Mouse (Mus musculus) lung, postnatal 14 days (tissue): ENCODE measurements at regions not wholly inside any gene's neighbourhood (a gene's known extent, or its start where the extent isn't known, plus 50 kb on each side); places are given as distances from the start of the nearest gene placed in this dataset.

Source experiments
- DNase-seq: peaks from one replicate; pipeline ENCODE4 v3.0.0; 2021

DNA sequence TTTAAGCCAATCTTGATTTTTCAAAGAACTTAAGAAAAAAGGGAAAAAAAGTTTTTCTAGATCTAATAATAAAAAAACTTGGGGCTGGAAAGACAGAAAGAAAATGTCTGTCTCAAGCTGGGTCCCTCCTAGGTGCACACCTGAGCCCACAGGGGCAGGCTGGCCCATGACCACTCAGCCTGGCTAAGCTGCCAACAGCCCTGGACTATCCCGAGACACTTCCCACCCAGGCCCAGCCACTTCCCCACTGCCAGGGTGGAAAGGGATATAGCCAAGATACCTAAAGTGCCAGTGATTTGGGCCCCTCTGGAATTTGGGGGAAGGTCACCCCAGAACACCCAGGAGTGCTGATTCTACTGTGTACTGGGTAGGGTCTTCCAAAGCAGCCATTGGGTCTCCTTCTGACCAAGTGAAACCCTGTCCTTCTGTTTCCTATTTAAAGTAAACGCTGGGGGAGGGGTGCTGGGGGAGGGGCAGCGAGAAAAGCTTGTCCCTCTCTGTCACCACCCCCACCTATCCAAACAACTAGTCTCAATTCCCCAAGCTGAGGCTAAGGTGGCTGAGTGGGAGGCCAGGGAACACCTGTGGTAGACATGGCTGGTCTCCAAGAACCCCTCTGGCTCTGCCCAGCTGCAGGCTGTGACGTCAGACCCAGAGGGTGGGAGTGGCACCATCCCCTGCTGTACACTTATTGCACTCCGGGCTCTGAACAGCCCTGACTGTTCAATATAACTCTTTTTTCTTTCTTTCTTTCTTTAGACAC, 62.6 kb downstream of the Mcfd2 start:
- DNase-seq: no peak

DNA sequence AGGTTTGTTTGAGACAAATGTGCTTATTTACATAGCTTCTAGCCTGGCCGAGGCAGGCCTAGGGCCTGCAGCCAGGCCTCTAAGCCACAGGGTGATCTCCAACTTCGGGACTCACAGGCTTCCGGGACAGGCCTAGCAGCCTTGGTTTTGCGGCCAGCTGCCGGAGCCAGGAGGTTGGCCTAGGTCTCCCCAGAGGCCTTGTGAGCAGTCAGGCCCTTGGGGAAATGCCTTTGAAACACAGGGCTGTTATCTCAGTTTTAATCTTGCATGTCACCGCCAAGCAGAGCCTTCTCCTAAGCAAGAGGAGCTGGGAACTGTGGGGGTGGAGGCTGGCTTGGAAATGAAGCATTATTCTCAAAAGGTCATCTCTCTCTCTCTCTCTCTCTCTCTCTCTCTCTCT, 63.2 kb downstream of the Mcfd2 start:
- peak; percentile 69 for DNase-seq

DNA sequence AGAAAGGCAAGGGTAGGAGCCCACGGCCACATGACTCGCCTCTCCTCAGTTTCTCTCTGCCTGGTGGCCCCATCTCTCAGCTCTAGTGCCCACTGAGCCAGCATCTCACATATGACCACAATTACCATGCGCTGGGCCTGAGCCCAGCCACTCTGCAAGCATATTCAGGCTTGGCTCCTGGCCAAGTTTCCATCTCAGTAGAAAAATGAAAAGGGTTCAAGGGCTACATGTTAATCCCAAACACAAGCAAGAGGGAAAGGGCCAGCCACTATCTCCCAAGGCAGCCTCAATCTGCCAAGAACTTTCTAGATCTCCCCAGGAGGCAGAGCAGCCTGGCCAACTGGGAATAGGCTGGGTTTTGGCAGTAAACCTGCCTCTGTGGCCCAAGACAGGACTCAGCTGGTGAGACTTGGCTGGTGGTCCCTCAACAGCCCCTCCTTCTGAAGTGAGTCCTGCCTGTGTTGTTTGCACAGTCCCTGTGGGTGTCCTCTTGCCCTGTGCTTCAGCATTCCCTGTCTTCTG, 65.0 kb downstream of the Mcfd2 start:
- peak; percentile 76 for DNase-seq

DNA sequence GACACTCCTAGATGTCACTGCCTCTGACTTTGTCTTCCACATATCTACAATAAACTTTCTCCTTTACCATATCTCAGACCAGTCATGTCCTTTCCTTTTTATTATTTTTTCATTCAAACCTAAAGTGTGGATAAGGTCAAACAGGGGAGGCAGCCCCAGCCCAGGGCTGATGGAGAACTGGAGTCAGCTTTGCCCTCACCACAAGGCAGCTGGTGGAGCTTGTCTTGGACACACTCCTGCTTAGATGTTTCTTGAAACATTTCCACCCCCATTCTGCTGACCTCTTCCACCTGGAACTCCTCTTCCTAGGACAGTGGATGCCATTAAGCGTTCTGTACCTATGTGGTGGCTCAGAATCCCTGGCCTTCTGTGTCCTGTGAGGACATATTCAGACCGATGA, 65.6 kb downstream of the Mcfd2 start:
- DNase-seq: no peak

DNA sequence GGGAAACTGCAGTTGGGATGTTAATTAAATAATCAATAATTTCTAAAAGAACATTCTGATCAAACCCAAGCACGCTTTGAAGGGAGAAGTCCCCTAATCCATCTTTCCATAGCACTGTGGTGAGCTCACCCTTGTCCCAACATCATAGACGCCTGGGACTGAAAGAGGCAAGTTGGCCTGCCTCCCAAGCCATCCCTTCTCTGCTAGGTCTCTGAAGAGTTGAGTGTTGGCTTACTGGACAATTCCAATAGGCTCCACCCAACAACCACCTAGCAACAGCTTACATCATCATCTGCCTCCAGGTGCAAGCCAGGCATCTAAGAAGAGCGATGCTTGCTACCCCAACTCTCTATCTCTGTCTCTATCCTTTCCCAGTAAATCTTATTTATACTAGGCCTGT, 66.6 kb downstream of the Mcfd2 start:
- no peak for DNase-seq

DNA sequence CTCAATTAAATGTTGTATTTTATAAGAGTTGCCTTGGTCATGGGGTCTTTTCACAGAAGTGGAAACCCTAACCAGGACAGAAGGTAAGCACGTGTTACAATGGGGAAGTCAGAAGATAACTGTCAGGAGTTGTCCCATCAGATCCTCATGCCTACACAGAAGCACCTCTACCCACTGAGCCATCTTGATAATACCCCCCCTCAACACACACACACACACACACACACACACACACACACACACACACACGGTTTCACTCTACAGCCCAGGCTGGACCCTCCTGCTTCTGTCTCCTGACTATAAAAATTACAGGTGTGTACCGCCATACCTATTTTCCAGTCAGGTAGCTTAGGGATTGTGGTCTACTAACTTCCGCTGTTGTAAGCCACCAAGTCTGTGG, 68.3 kb downstream of the Mcfd2 start:
- DNase-seq: no peak

DNA sequence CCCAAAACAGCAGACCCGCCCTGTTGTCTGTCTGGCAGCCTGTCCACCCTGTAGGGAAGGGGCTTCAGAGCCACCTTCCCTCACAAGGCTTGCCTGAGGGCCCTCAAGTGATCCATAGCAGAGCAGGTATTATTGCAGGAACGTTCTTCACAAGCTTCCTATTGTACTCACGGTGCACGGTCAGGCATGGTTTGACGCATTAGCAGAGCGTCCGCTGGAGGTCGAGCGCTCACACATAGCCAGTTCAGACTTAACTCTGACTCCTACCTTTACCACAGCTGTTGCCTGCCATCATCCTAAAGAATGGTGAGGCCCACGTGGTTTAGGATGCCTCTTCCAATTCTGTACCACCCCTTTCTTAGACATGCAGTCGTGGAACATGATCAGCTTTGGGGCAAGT, 71.1 kb downstream of the Mcfd2 start:
- no peak for DNase-seq

DNA sequence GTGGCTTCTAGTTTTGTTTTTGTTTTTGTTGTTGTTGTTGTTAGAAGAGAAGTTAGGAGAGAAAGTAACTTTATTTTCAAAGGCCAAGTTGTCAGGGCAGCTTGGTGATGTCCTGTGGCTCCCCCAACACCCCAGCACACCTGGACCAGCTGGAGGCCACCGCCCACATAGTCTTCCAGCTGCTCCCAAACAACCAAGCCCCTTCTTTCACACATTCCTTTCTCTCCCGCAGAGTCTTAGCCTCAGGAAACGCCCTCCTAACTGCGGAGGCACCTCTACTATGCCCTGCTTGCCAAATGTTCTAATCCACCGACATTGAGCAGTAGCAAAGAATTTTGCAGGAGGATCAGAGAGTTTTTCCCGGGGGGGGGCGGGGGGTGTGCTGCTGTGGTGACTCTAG, 72.3 kb downstream of the Mcfd2 start:
- no peak for DNase-seq

DNA sequence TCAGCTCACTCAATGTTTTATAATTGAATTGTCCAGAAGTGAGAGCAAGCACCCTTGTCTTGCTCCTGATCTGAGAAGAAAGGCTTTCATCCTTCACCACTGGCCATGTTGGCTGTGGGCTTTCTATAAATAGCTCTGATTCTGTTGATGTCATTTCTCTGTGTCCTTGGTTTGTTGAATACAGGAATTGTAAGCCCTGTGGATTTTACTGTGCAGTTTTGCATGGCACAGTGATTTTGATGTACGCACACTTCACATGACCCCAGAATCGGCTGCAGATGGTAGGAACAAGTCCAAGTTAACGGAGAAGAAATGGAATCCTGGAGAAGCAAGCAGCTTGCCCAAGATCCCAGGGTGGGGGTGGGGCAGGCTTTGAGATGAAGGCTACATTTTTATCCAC, 76.1 kb downstream of the Mcfd2 start:
- DNase-seq: no peak
